Mouse (Mus musculus) neural tube, embryonic 14.5 days (tissue): ENCODE results near the gene Hdac5. TPM values are rescaled to one million over a fixed set of nuclear protein-coding genes. Genes with fewer than 3 reads are reported as not detected.
A peak's percentile ranks its signal among the peaks of the same experiment; 100 is the strongest.

ENCODE experiments used
- ATAC-seq: fragments of 200-750 bp; cut with Nextera tagmentation; 2 replicates; pipeline ENCODE4 v1.8.0; 2017; ENCODE audit warnings: low read depth, mild to moderate bottlenecking, moderate TSS enrichment, moderate library complexity
- H3K27ac ChIP-seq: fragments of 300-500 bp; sonication (generic); 2 replicates; pipeline ENCODE4 v1.5.1; 2014; ENCODE audit warnings: low read depth, mild to moderate bottlenecking, control low read depth, low read length, moderate library complexity, mixed read lengths
- H3K27me3 ChIP-seq: fragments of 300-500 bp; sonication (generic); 2 replicates; pipeline ENCODE4 v1.6.1; 2014; ENCODE audit warnings: low read length; ENCODE audit not compliant: control insufficient read depth, insufficient read depth
- H3K36me3 ChIP-seq: fragments of 300-500 bp; sonication (generic); 2 replicates; pipeline ENCODE4 v1.6.1; 2014; ENCODE audit warnings: low read length, mixed read lengths; ENCODE audit not compliant: control insufficient read depth, insufficient read depth
- H3K4me1 ChIP-seq: fragments of 300-500 bp; sonication (generic); 2 replicates; pipeline ENCODE4 v1.6.1; 2014; ENCODE audit warnings: low read length; ENCODE audit not compliant: control insufficient read depth, insufficient read depth
- H3K4me2 ChIP-seq: fragments of 300-500 bp; sonication (generic); 2 replicates; pipeline ENCODE4 v1.6.1; 2014; ENCODE audit warnings: mild to moderate bottlenecking, low read depth, low read length, control low read depth
- H3K4me3 ChIP-seq: fragments of 300-500 bp; sonication (generic); 2 replicates; pipeline ENCODE4 v1.5.1; 2014; ENCODE audit warnings: low read depth, low read length, control low read depth, mixed read lengths
- H3K9ac ChIP-seq: fragments of 300-500 bp; sonication (generic); replicated peaks from 2 replicates; pipeline ENCODE4 v1.6.1; 2014; ENCODE audit warnings: low read depth, mild to moderate bottlenecking, control low read depth, low read length, mixed read lengths
- H3K9me3 ChIP-seq: fragments of 300-500 bp; sonication (generic); 2 replicates; pipeline ENCODE4 v1.6.1; 2016; ENCODE audit warnings: low read length; ENCODE audit not compliant: control insufficient read depth
- WGBS: fragments of 180-500 bp; shearing (Covaris S2); extraction: QIAGEN DNeasy Blood & Tissue Kit; methylation state at CpG from one replicate; pipeline ENCODE4 v1.1.7; 2014; 5-methylcytosine and 5-hydroxymethylcytosine counted together
- polyA plus RNA-seq: library from polyadenylated mRNA; unstranded; fragments of >200 nt; fragmentation: Nextera tagmentation; extraction: Ambion mirVana; gene quantifications from 2 replicates; pipeline ENCODE4 v1.2.1, GENCODE M21; 2014

The Hdac5 gene
- polyA plus RNA-seq, 1 experiment from 2014 or later, result 44.2 TPM

- no peak overlapping the region for H3K9ac ChIP-seq
- H3K27me3 ChIP-seq, result no peaks in the 10 kb centered on the region
- no peak for ATAC-seq
- H3K9me3 ChIP-seq, result no peaks in the 10 kb centered on the region
- no peaks in the 10 kb centered on the region for H3K36me3 ChIP-seq
- no peak overlapping the region for H3K4me2 ChIP-seq
- WGBS, result 94% methylated on average over 7 of the region's 7 CpGs
- no peak overlapping the region for H3K4me3 ChIP-seq
- no peak overlapping the region for H3K27ac ChIP-seq
- no peaks in the 10 kb centered on the region for H3K4me1 ChIP-seq
Observed at GRCm38 (mm10) chr11:102263211-102263610, 33.2 kb upstream of the Hdac5 start.

GRCm38 (mm10) chr11:102258521-102258920 lies 28.6 kb upstream of the Hdac5 start:
- Histone ChIP-seq H3K4me3 (no peak overlapping the region), H3K27me3 (no peaks in the 10 kb centered on the region), H3K9me3 (no peaks in the 10 kb centered on the region), H3K4me2 (no peak overlapping the region), H3K27ac (no peak overlapping the region), H3K9ac (no peak overlapping the region), H3K36me3 (no peaks in the 10 kb centered on the region), H3K4me1 (peaks cover 3% of the 10 kb centered on the region; the same call in 1 of the 2 replicates)
- no peak for ATAC-seq
- whole genome bisulfite sequencing, result 88% methylated on average over 3 of the region's 3 CpGs

- H3K4me3 ChIP-seq, result no peak overlapping the region
- no peak overlapping the region for H3K27ac ChIP-seq
- H3K4me1 ChIP-seq, result peaks cover 3% of the 10 kb centered on the region; the same call in 1 of the 2 replicates
- H3K36me3 ChIP-seq, result no peaks in the 10 kb centered on the region
- no peaks in the 10 kb centered on the region for H3K27me3 ChIP-seq
- 83% methylated on average over 6 of the region's 6 CpGs for WGBS
- H3K9ac ChIP-seq, result no peak overlapping the region
- H3K9me3 ChIP-seq, result no peaks in the 10 kb centered on the region
- ATAC-seq, result no peak
- no peak overlapping the region for H3K4me2 ChIP-seq
Observed at GRCm38 (mm10) chr11:102258095-102258494, 28.1 kb upstream of the Hdac5 start.

GRCm38 (mm10) chr11:102257514-102257913 lies 27.5 kb upstream of the Hdac5 start:
- 31% methylated on average over 9 of the region's 9 CpGs for WGBS
- H3K4me1 ChIP-seq, result peaks cover 3% of the 10 kb centered on the region; the same call in 1 of the 2 replicates
- ATAC-seq, result no peak
- H3K9me3 ChIP-seq, result no peaks in the 10 kb centered on the region
- H3K4me2 ChIP-seq, result no peak overlapping the region
- H3K4me3 ChIP-seq, result no peak overlapping the region
- no peak overlapping the region for H3K27ac ChIP-seq
- no peaks in the 10 kb centered on the region for H3K27me3 ChIP-seq
- no peak overlapping the region for H3K9ac ChIP-seq
- no peaks in the 10 kb centered on the region for H3K36me3 ChIP-seq

- Histone ChIP-seq H3K9me3 (no peaks in the 10 kb centered on the region), H3K9ac (no peak overlapping the region), H3K36me3 (no peaks in the 10 kb centered on the region), H3K27ac (no peak overlapping the region), H3K4me1 (peaks cover 21% of the 10 kb centered on the region), H3K4me3 (peak overlapping the region; percentile 37), H3K4me2 (peak overlapping the region; percentile 73; the same call in 1 of the 2 replicates), H3K27me3 (no peaks in the 10 kb centered on the region)
- WGBS, result 14% methylated on average over 9 of the region's 9 CpGs
- ATAC-seq, result no peak
Observed at GRCm38 (mm10) chr11:102249351-102250090, 19.6 kb upstream of the Hdac5 start.

GRCm38 (mm10) chr11:102248630-102249230 lies 18.8 kb upstream of the Hdac5 start, which contains the start of gene BC030867:
TSS of gene BC030867 (plus strand) at chr11:102248882.
- under 1% methylated on average over 41 of the region's 41 CpGs for WGBS
- Histone ChIP-seq H3K36me3 (no peaks in the 10 kb centered on the region), H3K4me3 (peak within 1 kb of the TSS; percentile 37), H3K27ac (no peak within 1 kb of the TSS), H3K9me3 (no peaks in the 10 kb centered on the region), H3K27me3 (no peaks in the 10 kb centered on the region), H3K4me1 (peaks cover 23% of the 10 kb centered on the region), H3K4me2 (peak within 1 kb of the TSS; percentile 73), H3K9ac (no peak within 1 kb of the TSS)
- no peak for ATAC-seq

GRCm38 (mm10) chr11:102246871-102247270 lies 16.9 kb upstream of the Hdac5 start:
- no peak overlapping the region for H3K27ac ChIP-seq
- peaks cover 23% of the 10 kb centered on the region for H3K4me1 ChIP-seq
- no peaks in the 10 kb centered on the region for H3K36me3 ChIP-seq
- 93% methylated on average over 4 of the region's 4 CpGs for whole genome bisulfite sequencing
- no peak for ATAC-seq
- H3K27me3 ChIP-seq, result no peaks in the 10 kb centered on the region
- no peak overlapping the region for H3K4me3 ChIP-seq
- H3K9ac ChIP-seq, result no peak overlapping the region
- H3K9me3 ChIP-seq, result no peaks in the 10 kb centered on the region
- no peak overlapping the region for H3K4me2 ChIP-seq

- 80% methylated on average over 6 of the region's 6 CpGs for WGBS
- Histone ChIP-seq H3K9ac (no peak overlapping the region), H3K4me1 (peaks cover 23% of the 10 kb centered on the region), H3K4me2 (no peak overlapping the region), H3K27me3 (no peaks in the 10 kb centered on the region), H3K4me3 (no peak overlapping the region), H3K27ac (no peak overlapping the region), H3K9me3 (no peaks in the 10 kb centered on the region), H3K36me3 (no peaks in the 10 kb centered on the region)
- no peak for ATAC-seq
Observed at GRCm38 (mm10) chr11:102246273-102246635, 16.3 kb upstream of the Hdac5 start.

GRCm38 (mm10) chr11:102245581-102246272 lies 15.8 kb upstream of the Hdac5 start:
- no peak for ATAC-seq
- Histone ChIP-seq H3K4me3 (peak overlapping the region; percentile 34), H3K9me3 (no peaks in the 10 kb centered on the region), H3K36me3 (no peaks in the 10 kb centered on the region), H3K9ac (peak overlapping the region; percentile 55), H3K4me1 (peaks cover 23% of the 10 kb centered on the region), H3K4me2 (peak overlapping the region; percentile 78), H3K27me3 (no peaks in the 10 kb centered on the region), H3K27ac (peak overlapping the region; percentile 79)
- WGBS, result 36% methylated on average over 14 of the region's 14 CpGs
